Mouse (Mus musculus) heart, postnatal 0 days (tissue): ENCODE results near the gene Ntn5. TPM values are rescaled to one million over a fixed set of nuclear protein-coding genes. Genes with fewer than 3 reads are reported as not detected.

Source experiments
- ATAC-seq: fragments of 200-750 bp; cut with Nextera tagmentation; 2 replicates; pipeline ENCODE4 v1.8.0; 2017; ENCODE audit warnings: low read depth, moderate number of reproducible peaks, moderate library complexity; ENCODE audit not compliant: insufficient read depth
- DNase-seq: peaks from one replicate; pipeline ENCODE4 v3.0.0-alpha.2; 2016; ENCODE audit warnings: low spot score
- H3K27ac ChIP-seq: fragments of 300-500 bp; sonication (generic); 2 replicates; pipeline ENCODE4 v1.5.1; 2014; ENCODE audit warnings: low read depth, mild to moderate bottlenecking
- H3K27me3 ChIP-seq: fragments of 300-500 bp; sonication (generic); 2 replicates; pipeline ENCODE4 v1.6.1; 2014; ENCODE audit warnings: low read length, mixed read lengths; ENCODE audit not compliant: control insufficient read depth, insufficient read depth
- H3K36me3 ChIP-seq: fragments of 300-500 bp; sonication (generic); replicated peaks from 2 replicates; pipeline ENCODE4 v1.6.1; 2014; ENCODE audit warnings: low read length, mixed read lengths; ENCODE audit not compliant: control insufficient read depth, insufficient read depth
- H3K4me1 ChIP-seq: fragments of 300-500 bp; sonication (generic); 2 replicates; pipeline ENCODE4 v1.6.1; 2014; ENCODE audit warnings: antibody characterized with exemption; ENCODE audit not compliant: control insufficient read depth, insufficient read depth
- H3K4me2 ChIP-seq: fragments of 300-500 bp; sonication (generic); 2 replicates; pipeline ENCODE4 v1.6.1; 2014; ENCODE audit warnings: low read depth, mild to moderate bottlenecking, low read length, moderate library complexity
- H3K4me3 ChIP-seq: fragments of 300-500 bp; sonication (generic); 2 replicates; pipeline ENCODE4 v1.5.1; 2014; ENCODE audit warnings: low read depth, low read length
- H3K9ac ChIP-seq: fragments of 300-500 bp; sonication (generic); replicated peaks from 2 replicates; pipeline ENCODE4 v1.6.1; 2014; ENCODE audit warnings: low read depth, low read length, mixed read lengths
- H3K9me3 ChIP-seq: fragments of 300-500 bp; sonication (generic); replicated peaks from 2 replicates; pipeline ENCODE4 v1.6.1; 2016; ENCODE audit warnings: low read length; ENCODE audit not compliant: control insufficient read depth
- CTCF ChIP-seq: IDR thresholded peaks from 2 replicates; pipeline ENCODE4 v1.5.1; 2016; ENCODE audit warnings: antibody characterized with exemption, control low read depth, low read depth
- EP300 ChIP-seq: IDR thresholded peaks from 2 replicates; pipeline ENCODE4 v1.6.1; 2016; ENCODE audit warnings: antibody characterized with exemption, low read depth
- WGBS: fragments of 180-500 bp; shearing (Covaris S2); extraction: QIAGEN DNeasy Blood & Tissue Kit; methylation state at CpG from one replicate; pipeline ENCODE4 v1.1.7; 2014; 5-methylcytosine and 5-hydroxymethylcytosine counted together
- polyA plus RNA-seq: library from polyadenylated mRNA; unstranded; fragments of >200 nt; fragmentation: Nextera tagmentation; extraction: Ambion mirVana; gene quantifications from 2 replicates; pipeline ENCODE4 v1.2.1, GENCODE M21; 2015
- total RNA-seq: library from RNA; depleted of rRNA; stranded (reverse); fragments of >200 nt; gene quantifications from 2 replicates; pipeline ENCODE4 v1.2.3, GENCODE M21; 2014; ENCODE audit warnings: low replicate concordance

The Ntn5 gene
- total and polyA plus RNA-seq, 2 experiments from 2014 or later = not detected

- ATAC-seq (no peak), DNase-seq (no peak)
- peaks cover 44% of the 10 kb centered on the region for H3K36me3 ChIP-seq
Measured at GRCm38 (mm10) chr7:45715741-45716459, 32.1 kb downstream of the Ntn5 start.

GRCm38 (mm10) chr7:45716460-45716857, 32.6 kb downstream of the Ntn5 start:
- 80% methylated on average over 3 of the region's 3 CpGs for WGBS
- Histone ChIP-seq H3K4me1 (peaks cover 35% of the 10 kb centered on the region), H3K9me3 (no peaks in the 10 kb centered on the region), H3K9ac (no peak overlapping the region), H3K27me3 (no peaks in the 10 kb centered on the region), H3K4me2 (peak overlapping the region; percentile 76), H3K4me3 (peak overlapping the region; percentile 82; the same call in 1 of the 2 replicates), H3K27ac (no peak overlapping the region), H3K36me3 (peaks cover 42% of the 10 kb centered on the region)
- no peak for TF ChIP-seq EP300
- TF ChIP-seq CTCF = no peak
- ATAC-seq (no peak), DNase-seq (no peak)

More at GRCm38 (mm10) chr7:45715741-45716459, 32.1 kb downstream of the Ntn5 start:
- no peak for TF ChIP-seq CTCF
- TF ChIP-seq EP300 = no peak
- Histone ChIP-seq H3K27me3 (no peaks in the 10 kb centered on the region), H3K9ac (no peak overlapping the region), H3K27ac (peak overlapping the region; percentile 64), H3K4me1 (peaks cover 35% of the 10 kb centered on the region), H3K4me3 (peak overlapping the region; percentile 57), H3K4me2 (peak overlapping the region; percentile 76), H3K9me3 (no peaks in the 10 kb centered on the region)
- WGBS = 77% methylated on average over 19 of the region's 19 CpGs

- H3K4me2 ChIP-seq = peak overlapping the region; percentile 76
- peak; percentile 28; the same call in 1 of the 2 replicates for ATAC-seq
- H3K4me1 ChIP-seq = peaks cover 35% of the 10 kb centered on the region
- no peaks in the 10 kb centered on the region for H3K9me3 ChIP-seq
- peaks cover 39% of the 10 kb centered on the region for H3K36me3 ChIP-seq
- H3K27me3 ChIP-seq = no peaks in the 10 kb centered on the region
- H3K27ac ChIP-seq = peak overlapping the region; percentile 90
- peak overlapping the region; percentile 80 for H3K9ac ChIP-seq
- 6% methylated on average over 31 of the region's 31 CpGs for WGBS
- H3K4me3 ChIP-seq = peak overlapping the region; percentile 82
- peak; percentile 65 for DNase-seq
- no peak for TF ChIP-seq CTCF
- TF ChIP-seq EP300 = no peak
Measured at GRCm38 (mm10) chr7:45716952-45717917, 33.4 kb downstream of the Ntn5 start.

- Histone ChIP-seq H3K4me2 (peak within 1 kb of the TSS; percentile 76), H3K4me3 (peak within 1 kb of the TSS; percentile 82), H3K27me3 (no peaks in the 10 kb centered on the region), H3K36me3 (peaks cover 32% of the 10 kb centered on the region), H3K27ac (peak within 1 kb of the TSS; percentile 90), H3K9me3 (no peaks in the 10 kb centered on the region), H3K9ac (peak within 1 kb of the TSS; percentile 90), H3K4me1 (peaks cover 35% of the 10 kb centered on the region)
- DNase-seq (peak; percentile 99), ATAC-seq (peak; percentile 81)
- WGBS = under 1% methylated on average over 41 of the region's 41 CpGs
- TF ChIP-seq CTCF = peak; percentile 10; the same call in 1 of the 2 replicates
- TF ChIP-seq EP300 = peak; percentile 92; the same call in 1 of the 2 replicates
Measured at GRCm38 (mm10) chr7:45717918-45718297, 34.1 kb downstream of the Ntn5 start, which contains the start of gene Sphk2. TSS of gene Sphk2 (minus strand) at chr7:45718002.

- Histone ChIP-seq H3K27me3 (no peaks in the 10 kb centered on the region), H3K36me3 (peaks cover 31% of the 10 kb centered on the region), H3K4me2 (peak overlapping the region; percentile 68), H3K9ac (peak overlapping the region; percentile 90), H3K4me3 (peak overlapping the region; percentile 82), H3K27ac (peak overlapping the region; percentile 90), H3K9me3 (no peaks in the 10 kb centered on the region), H3K4me1 (peaks cover 35% of the 10 kb centered on the region)
- under 1% methylated on average over 20 of the region's 20 CpGs for WGBS
- DNase-seq = peak; percentile 33
- TF ChIP-seq EP300 (no peak), CTCF (no peak)
- ATAC-seq = no peak
Measured at GRCm38 (mm10) chr7:45718331-45718730, 34.5 kb downstream of the Ntn5 start.
